28 mouse cellular contexts compared by ENCODE assay signal in genomic region chr1:190834201-190834907, GRCm38 (mm10).
A peak's percentile ranks its signal among the peaks of the same experiment; 100 is the strongest.
DNase-seq lines count a peak whose midpoint lies in the region; ATAC-seq and TF ChIP-seq lines count a peak whose summit lies in the region.
"Had no signal": no experiment of that assay in that cellular context is flagged by ENCODE, and none has a peak within 500 bp of the region (broad histone marks: within the 10 kb centered on the region; RNA-seq: fewer than 3 reads in every experiment).

No protein-coding gene starts in this region.

- H3K4me1 ChIP-seq in lung, postnatal 0 days (ENCODE audit: insufficient read depth, low read depth, low read length) = no peaks in the 10 kb centered on the region
- no peaks in the 10 kb centered on the region for H3K4me1 ChIP-seq in stomach, postnatal 0 days (replicated peaks; ENCODE audit: control insufficient read depth, insufficient read depth)
- H3K4me1 ChIP-seq: embryonic facial prominence, embryonic 13.5 days; hindbrain, embryonic 13.5 days; lung, embryonic 15.5 days; midbrain, embryonic 15.5 days; neural tube, embryonic 12.5 days had no signal

- TF ChIP-seq CTCF in lung, postnatal 0 days (IDR thresholded peaks at IDR 0.05) = no peak
- no peak for TF ChIP-seq CTCF in stomach, postnatal 0 days (IDR thresholded peaks at IDR 0.05; ENCODE audit: low read depth)

- no peak overlapping the region for H3K4me2 ChIP-seq in lung, postnatal 0 days (replicated peaks; ENCODE audit: low read depth, low read length)
- H3K4me2 ChIP-seq in stomach, postnatal 0 days (replicated peaks; ENCODE audit: low read depth) = no peak overlapping the region
- H3K4me2 ChIP-seq: embryonic facial prominence, embryonic 13.5 days; hindbrain, embryonic 13.5 days; lung, embryonic 15.5 days; midbrain, embryonic 15.5 days; neural tube, embryonic 12.5 days had no signal

- H3K4me3 ChIP-seq in lung, postnatal 0 days (ENCODE audit: low read depth, low read length) = no peak overlapping the region
- no peak overlapping the region for H3K4me3 ChIP-seq in stomach, postnatal 0 days (ENCODE audit: low read depth, low read length)
- H3K4me3 ChIP-seq: embryonic facial prominence, embryonic 13.5 days; heart, adult 2 months; hindbrain, embryonic 13.5 days; left cerebral cortex, adult 2 months; lung, embryonic 15.5 days; midbrain, embryonic 15.5 days; neural tube, embryonic 12.5 days had no signal

- H3K36me3 ChIP-seq in lung, postnatal 0 days (ENCODE audit: insufficient read depth, low read length) = 0 out of 2 replicates have a peak, but pooled peaks cover 4% of the 10 kb centered on the region
- H3K36me3 ChIP-seq in stomach, postnatal 0 days (ENCODE audit: control insufficient read depth, insufficient read depth, low read length) = no peaks in the 10 kb centered on the region
- H3K36me3 ChIP-seq: midbrain, embryonic 15.5 days had no signal

- H3K9me3 ChIP-seq in lung, postnatal 0 days (ENCODE audit: low read length) = no peaks in the 10 kb centered on the region
- H3K9me3 ChIP-seq in stomach, postnatal 0 days (ENCODE audit: control insufficient read depth, low read length) = no peaks in the 10 kb centered on the region
- H3K9me3 ChIP-seq: embryonic facial prominence, embryonic 13.5 days; hindbrain, embryonic 13.5 days; lung, embryonic 15.5 days; midbrain, embryonic 15.5 days; neural tube, embryonic 12.5 days had no signal

- DNase-seq in adrenal gland, postnatal 14 days = peak; percentile 9
- no peak for DNase-seq in adrenal gland, adult 2 months
- DNase-seq in lung, postnatal 0 days (ENCODE audit: low spot score) = peak; percentile 41
- no peak for DNase-seq in lung, adult 18-20 months
- peak; percentile 60 for DNase-seq in adipocyte (ENCODE audit: low spot score)
- DNase-seq in stomach, postnatal 0 days (ENCODE audit: low spot score) = no peak
- DNase-seq in adrenal gland, postnatal 4 days (ENCODE audit: low spot score in 2 of 2) = no peak
- DNase-seq: adrenal gland, adult 8-10 months; cerebellum, adult 2 months; cerebellum, postnatal 36 days; embryo, embryonic 11 days; gastrocnemius, postnatal 25 days; heart, adult 2 months; heart, postnatal 36 days; kidney, adult 2 months; kidney, postnatal 10 days; lung, postnatal 4 days; right cerebral cortex, postnatal 14 days; spleen, adult 18-20 months; thymus, adult 18-20 months; thymus, postnatal 36 days had no signal

- H3K27me3 ChIP-seq in lung, postnatal 0 days (replicated peaks; ENCODE audit: insufficient read depth, low read length) = no peaks in the 10 kb centered on the region
- H3K27me3 ChIP-seq in stomach, postnatal 0 days (ENCODE audit: control insufficient read depth, insufficient read depth, low read length) = no peaks in the 10 kb centered on the region
- H3K27me3 ChIP-seq: embryonic facial prominence, embryonic 13.5 days; hindbrain, embryonic 13.5 days; lung, embryonic 15.5 days; midbrain, embryonic 15.5 days; neural tube, embryonic 12.5 days had no signal

- ATAC-seq in lung, postnatal 0 days = no peak
- no peak for ATAC-seq in stomach, postnatal 0 days (ENCODE audit: low FRiP score, low TSS enrichment)
- ATAC-seq: forebrain, embryonic 16.5 days; midbrain, embryonic 15.5 days had no signal

- no peak for TF ChIP-seq EP300 in lung, postnatal 0 days (IDR thresholded peaks at IDR 0.05)
- no peak for TF ChIP-seq EP300 in stomach, postnatal 0 days (optimal IDR thresholded peaks at IDR 0.05)

- WGBS in lung, postnatal 0 days = 70% methylated on average over 7 of the region's 7 CpGs
- 56% methylated on average over 7 of the region's 7 CpGs for WGBS in stomach, postnatal 0 days

- no peak overlapping the region for H3K27ac ChIP-seq in lung, postnatal 0 days (ENCODE audit: low read length)
- H3K27ac ChIP-seq in stomach, postnatal 0 days (replicated peaks) = peak overlapping the region; percentile 19; the same call in 1 of the 2 replicates
- H3K27ac ChIP-seq: embryonic facial prominence, embryonic 13.5 days; heart, adult 2 months; hindbrain, embryonic 13.5 days; left cerebral cortex, adult 2 months; lung, embryonic 15.5 days; midbrain, embryonic 15.5 days; neural tube, embryonic 12.5 days had no signal

- no peak overlapping the region for H3K9ac ChIP-seq in lung, postnatal 0 days (replicated peaks; ENCODE audit: low read depth)
- H3K9ac ChIP-seq in stomach, postnatal 0 days (ENCODE audit: low read length) = no peak overlapping the region
- H3K9ac ChIP-seq: embryonic facial prominence, embryonic 13.5 days; hindbrain, embryonic 13.5 days; lung, embryonic 15.5 days; midbrain, embryonic 15.5 days; neural tube, embryonic 12.5 days had no signal

Comparison
In these comparisons a context has a peak if more than half of its experiments do, and no peak if none do; other contexts are left out.
1. DNase-seq: peak in adrenal gland, postnatal 14 days (single experiment), lung, postnatal 0 days (single experiment) and adipocyte (single experiment); none in adrenal gland, adult 2 months (single experiment), lung, adult 18-20 months (0 of 2), stomach, postnatal 0 days (single experiment) and adrenal gland, postnatal 4 days (0 of 2).